Mouse (Mus musculus): ENCODE measurements around the gene Nlrp4c.

DNA sequence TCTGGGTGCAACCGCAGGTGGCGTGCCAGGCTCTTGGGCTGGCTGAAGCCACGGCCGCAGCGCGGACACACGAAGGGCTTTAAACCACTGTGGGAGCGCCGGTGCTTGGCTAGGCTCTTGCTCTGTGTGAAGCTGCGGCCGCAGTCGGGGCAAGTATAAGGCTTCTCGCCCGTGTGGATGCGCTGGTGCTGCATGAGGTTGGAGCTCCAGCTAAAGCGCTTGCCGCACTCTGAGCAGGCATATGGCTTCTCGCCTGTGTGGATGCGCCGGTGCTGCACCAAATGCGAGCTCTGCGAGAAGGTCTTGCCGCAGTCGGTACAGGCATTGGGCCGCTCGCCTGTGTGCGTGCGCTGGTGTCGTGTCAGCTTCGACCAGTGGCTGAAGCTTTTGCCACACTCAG lies 87.7 kb downstream of the Nlrp4c start:
- TF ChIP-seq CTCF (IDR thresholded peaks at IDR 0.05; ENCODE audit: borderline replicate concordance, insufficient read depth, low read length) = no peak
- no peak for TF ChIP-seq POLR2A (IDR thresholded peaks at IDR 0.05; ENCODE audit: low read depth, low read length)

Data from embryonic fibroblast, embryonic 13.5 days (primary cell).